Mouse (Mus musculus): ENCODE results near the gene Dennd5b.

GRCm38 (mm10) chr6:149060670-149061387, 40.7 kb downstream of the Dennd5b start:
- TF ChIP-seq POLR2A (IDR thresholded peaks at IDR 0.05; ENCODE audit: control insufficient read depth, low read depth, low read length) (no peak), CTCF (IDR thresholded peaks at IDR 0.05; ENCODE audit: control insufficient read depth, insufficient read depth, insufficient replicate concordance, low read depth, low read length) (no peak)
